Mouse (Mus musculus) midbrain, embryonic 16.5 days (tissue): ENCODE data around the gene Lhfp. TPM values are rescaled to one million over a fixed set of nuclear protein-coding genes. Genes with fewer than 3 reads are reported as not detected.

Experiments
- ATAC-seq: fragments of 200-750 bp; cut with Nextera tagmentation; 2 replicates; pipeline ENCODE4 v1.8.0; 2017; ENCODE audit warnings: moderate TSS enrichment
- H3K27ac ChIP-seq: fragments of 300-500 bp; sonication (generic); 2 replicates; pipeline ENCODE4 v1.5.1; 2014; ENCODE audit warnings: mild to moderate bottlenecking, low read length, mixed read lengths
- H3K27me3 ChIP-seq: fragments of 300-500 bp; sonication (generic); 2 replicates; pipeline ENCODE4 v1.6.1; 2014; ENCODE audit warnings: low read depth, low read length, mixed read lengths; ENCODE audit not compliant: control insufficient read depth, insufficient read depth
- H3K36me3 ChIP-seq: fragments of 300-500 bp; sonication (generic); 2 replicates; pipeline ENCODE4 v1.6.1; 2014; ENCODE audit warnings: mild to moderate bottlenecking, low read length, moderate library complexity, mixed read lengths; ENCODE audit not compliant: control insufficient read depth, insufficient read depth
- H3K4me1 ChIP-seq: fragments of 300-500 bp; sonication (generic); 2 replicates; pipeline ENCODE4 v1.6.1; 2014; ENCODE audit warnings: mild to moderate bottlenecking, low read length, mixed read lengths; ENCODE audit not compliant: control insufficient read depth, insufficient read depth
- H3K4me2 ChIP-seq: fragments of 300-500 bp; sonication (generic); 2 replicates; pipeline ENCODE4 v1.6.1; 2014; ENCODE audit warnings: mild to moderate bottlenecking, low read length, mixed read lengths
- H3K4me3 ChIP-seq: fragments of 300-500 bp; sonication (generic); 2 replicates; pipeline ENCODE4 v1.5.1; 2014; ENCODE audit warnings: low read depth, mild to moderate bottlenecking, low read length, moderate library complexity, mixed read lengths
- H3K9ac ChIP-seq: fragments of 300-500 bp; sonication (generic); 2 replicates; pipeline ENCODE4 v1.6.1; 2014; ENCODE audit warnings: low read depth, low read length, mixed read lengths
- H3K9me3 ChIP-seq: fragments of 300-500 bp; sonication (generic); replicated peaks from 2 replicates; pipeline ENCODE4 v1.6.1; 2014; ENCODE audit warnings: mild to moderate bottlenecking, low read length, mixed read lengths; ENCODE audit not compliant: control insufficient read depth, poor library complexity, severe bottlenecking
- WGBS: fragments of 180-500 bp; shearing (Covaris S2); extraction: QIAGEN DNeasy Blood & Tissue Kit; methylation state at CpG from one replicate; pipeline ENCODE4 v1.1.7; 2014; 5-methylcytosine and 5-hydroxymethylcytosine counted together
- polyA plus RNA-seq: library from polyadenylated mRNA; unstranded; fragments of >200 nt; fragmentation: Nextera tagmentation; extraction: Ambion mirVana; gene quantifications from 2 replicates; pipeline ENCODE4 v1.2.1, GENCODE M21; 2015

Lhfp gene
- polyA plus RNA-seq, 1 experiment from 2014 or later, result 64.1 TPM

DNA sequence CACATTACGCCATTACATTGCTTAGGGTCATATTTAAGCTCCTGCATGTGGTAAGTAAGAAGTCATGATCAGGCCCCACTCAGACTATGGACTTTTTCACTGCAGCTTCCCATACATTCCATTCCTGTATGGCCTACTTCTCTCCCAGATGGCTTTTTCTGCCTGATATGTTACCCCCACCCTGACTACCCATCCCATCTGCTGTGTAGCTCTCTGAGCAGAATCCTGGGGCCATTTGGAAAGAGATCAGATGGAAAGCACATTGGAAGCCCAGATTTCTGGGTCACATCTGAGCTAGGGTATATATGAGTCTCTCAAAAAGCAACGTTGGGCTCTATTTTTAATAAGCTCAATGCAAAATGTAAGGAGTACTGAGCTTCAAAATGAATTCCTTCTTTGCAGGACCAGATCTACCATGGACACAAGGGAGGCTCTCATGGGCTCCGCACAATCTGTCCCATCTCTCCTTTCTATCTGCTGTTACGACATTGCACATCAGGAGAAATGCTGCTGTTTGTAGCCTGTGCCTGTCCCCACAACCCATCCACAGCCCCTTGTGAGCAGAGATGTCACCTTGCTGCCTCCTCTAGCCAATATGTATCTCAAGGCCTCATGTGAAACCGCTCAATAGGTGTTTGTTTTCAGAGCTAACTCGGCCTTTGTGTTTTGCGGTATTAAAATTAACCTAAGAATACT lies 108.4 kb downstream of the Lhfp start:
- Histone ChIP-seq H3K27me3 (no peaks in the 10 kb centered on the region), H3K36me3 (no peaks in the 10 kb centered on the region), H3K4me1 (no peaks in the 10 kb centered on the region), H3K4me3 (no peak overlapping the region), H3K27ac (no peak overlapping the region), H3K4me2 (no peak overlapping the region), H3K9ac (no peak overlapping the region), H3K9me3 (0 out of 2 replicates have a peak, but pooled peaks cover 3% of the 10 kb centered on the region)
- no peak for ATAC-seq
- WGBS, result 92% methylated on average over 7 of the region's 7 CpGs

- ATAC-seq, result no peak
- Histone ChIP-seq H3K9me3 (0 out of 2 replicates have a peak, but pooled peaks cover 3% of the 10 kb centered on the region), H3K36me3 (no peaks in the 10 kb centered on the region), H3K4me3 (no peak overlapping the region), H3K27ac (no peak overlapping the region), H3K27me3 (no peaks in the 10 kb centered on the region), H3K4me2 (no peak overlapping the region), H3K9ac (no peak overlapping the region), H3K4me1 (no peaks in the 10 kb centered on the region)
- WGBS, result 48% methylated on average over 1 of the region's 1 CpGs
Observed at GRCm38 (mm10) chr3:53151081-53151480, 109.8 kb downstream of the Lhfp start.

DNA sequence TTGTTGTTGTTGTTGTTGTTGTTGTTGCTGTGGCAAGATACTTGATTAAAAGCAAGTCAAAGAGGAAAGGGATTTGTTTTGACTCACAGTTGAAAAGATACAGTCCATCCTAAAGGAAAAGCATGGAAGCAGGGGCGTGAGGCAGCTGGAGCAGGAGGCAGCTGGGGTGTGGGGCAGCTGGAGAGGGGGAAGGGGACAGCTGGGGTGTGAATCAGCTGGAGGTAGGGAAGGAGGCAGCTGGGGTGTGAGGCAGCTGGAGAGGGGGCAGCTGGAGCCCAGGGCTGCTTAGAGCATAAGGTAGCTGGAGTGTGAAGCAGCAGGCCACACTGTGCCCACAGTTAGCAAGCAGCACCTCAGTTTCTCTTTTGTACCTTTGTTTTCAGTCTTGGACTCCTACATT lies 110.3 kb downstream of the Lhfp start:
- Histone ChIP-seq H3K4me2 (no peak overlapping the region), H3K4me1 (no peaks in the 10 kb centered on the region), H3K27ac (no peak overlapping the region), H3K36me3 (no peaks in the 10 kb centered on the region), H3K9me3 (0 out of 2 replicates have a peak, but pooled peaks cover 3% of the 10 kb centered on the region), H3K27me3 (no peaks in the 10 kb centered on the region), H3K4me3 (no peak overlapping the region), H3K9ac (no peak overlapping the region)
- WGBS, result 90% methylated on average over 1 of the region's 1 CpGs
- no peak for ATAC-seq

GRCm38 (mm10) chr3:53161963-53162362 lies 120.6 kb downstream of the Lhfp start:
- no peaks in the 10 kb centered on the region for H3K9me3 ChIP-seq
- H3K36me3 ChIP-seq, result no peaks in the 10 kb centered on the region
- H3K27ac ChIP-seq, result no peak overlapping the region
- peaks cover 8% of the 10 kb centered on the region for H3K4me1 ChIP-seq
- H3K27me3 ChIP-seq, result no peaks in the 10 kb centered on the region
- no peak for ATAC-seq
- H3K9ac ChIP-seq, result no peak overlapping the region
- WGBS, result 74% methylated on average over 3 of the region's 3 CpGs
- no peak overlapping the region for H3K4me3 ChIP-seq
- no peak overlapping the region for H3K4me2 ChIP-seq

DNA sequence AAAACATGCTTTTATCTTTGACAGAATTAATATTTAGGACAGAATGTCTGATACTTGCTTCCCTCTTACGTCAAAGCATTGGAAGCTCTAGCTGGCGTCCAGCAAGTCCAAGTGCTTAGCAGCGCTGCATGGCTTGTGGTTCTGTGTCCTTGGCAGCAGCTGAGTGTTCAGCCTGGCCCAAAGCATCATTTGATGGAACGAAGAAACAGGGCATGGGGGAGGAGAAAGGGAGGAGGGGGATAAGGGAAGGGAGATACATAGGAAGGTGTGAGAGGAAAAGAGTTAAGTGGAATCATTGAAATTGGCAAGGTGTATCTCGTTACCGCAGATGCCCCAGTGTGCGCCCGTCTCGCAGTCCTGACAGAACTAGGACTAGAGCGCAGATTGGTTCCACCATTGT lies 124.0 kb downstream of the Lhfp start:
- no peaks in the 10 kb centered on the region for H3K9me3 ChIP-seq
- no peak overlapping the region for H3K4me3 ChIP-seq
- H3K27me3 ChIP-seq, result no peaks in the 10 kb centered on the region
- no peak overlapping the region for H3K9ac ChIP-seq
- 81% methylated on average over 10 of the region's 10 CpGs for WGBS
- H3K27ac ChIP-seq, result no peak overlapping the region
- no peak for ATAC-seq
- peaks cover 8% of the 10 kb centered on the region; the same call in 1 of the 2 replicates for H3K4me1 ChIP-seq
- no peaks in the 10 kb centered on the region for H3K36me3 ChIP-seq
- H3K4me2 ChIP-seq, result no peak overlapping the region

- Histone ChIP-seq H3K36me3 (no peaks in the 10 kb centered on the region), H3K27ac (no peak overlapping the region), H3K4me3 (no peak overlapping the region), H3K4me1 (peaks cover 8% of the 10 kb centered on the region; the same call in 1 of the 2 replicates), H3K9me3 (no peaks in the 10 kb centered on the region), H3K27me3 (no peaks in the 10 kb centered on the region), H3K9ac (no peak overlapping the region), H3K4me2 (no peak overlapping the region)
- WGBS, result 23% methylated on average over 8 of the region's 8 CpGs
- ATAC-seq, result no peak
Observed at GRCm38 (mm10) chr3:53166001-53166400, 124.7 kb downstream of the Lhfp start.

DNA sequence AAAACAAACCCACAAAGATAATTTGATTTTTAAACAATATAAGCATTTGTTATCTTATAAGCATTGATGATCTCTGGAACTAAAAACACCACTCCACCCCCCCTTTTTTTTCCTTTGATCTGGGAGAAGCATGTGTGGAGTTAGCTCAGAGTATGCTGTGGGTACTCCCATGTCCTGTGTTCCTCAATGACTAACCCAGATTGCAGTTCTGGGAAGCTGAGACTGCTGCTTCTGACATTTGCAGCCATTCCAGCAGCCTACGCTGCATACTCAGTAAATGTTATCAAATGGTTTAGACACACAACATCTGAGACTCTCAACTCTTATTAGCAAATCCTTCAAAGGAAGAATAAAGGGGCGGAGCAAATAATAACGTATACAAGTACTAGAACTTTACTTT lies 128.2 kb downstream of the Lhfp start:
- Histone ChIP-seq H3K9ac (no peak overlapping the region), H3K4me3 (no peak overlapping the region), H3K4me1 (peaks cover 8% of the 10 kb centered on the region; the same call in 1 of the 2 replicates), H3K27ac (no peak overlapping the region), H3K27me3 (no peaks in the 10 kb centered on the region), H3K9me3 (no peaks in the 10 kb centered on the region), H3K4me2 (no peak overlapping the region), H3K36me3 (no peaks in the 10 kb centered on the region)
- WGBS, result 90% methylated on average over 3 of the region's 3 CpGs
- no peak for ATAC-seq

GRCm38 (mm10) chr3:53173310-53174063 lies 132.2 kb downstream of the Lhfp start:
- no peak overlapping the region for H3K4me2 ChIP-seq
- no peaks in the 10 kb centered on the region for H3K36me3 ChIP-seq
- no peaks in the 10 kb centered on the region for H3K9me3 ChIP-seq
- no peak overlapping the region for H3K4me3 ChIP-seq
- H3K27ac ChIP-seq, result no peak overlapping the region
- no peaks in the 10 kb centered on the region for H3K27me3 ChIP-seq
- ATAC-seq, result no peak
- H3K4me1 ChIP-seq, result no peaks in the 10 kb centered on the region
- WGBS, result 72% methylated on average over 10 of the region's 10 CpGs
- no peak overlapping the region for H3K9ac ChIP-seq

DNA sequence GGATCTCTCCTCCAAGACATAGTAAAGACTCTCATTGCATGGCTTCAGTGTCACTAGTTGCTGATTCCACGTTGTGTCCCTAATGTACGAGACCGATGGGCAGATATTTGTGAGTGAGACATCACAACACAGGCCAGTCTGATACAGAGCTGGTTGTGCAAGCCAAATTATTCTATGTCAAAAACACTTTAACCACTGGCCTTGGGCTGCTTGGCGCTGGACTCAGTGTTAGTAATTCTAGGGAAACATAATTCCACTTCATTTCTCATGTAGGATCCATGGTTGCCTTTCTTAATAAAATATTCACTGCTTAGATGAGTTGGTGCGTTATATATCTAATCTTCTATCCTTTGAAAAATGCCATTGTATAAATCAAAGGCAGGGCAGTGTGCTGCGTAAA lies 138.6 kb downstream of the Lhfp start:
- no peaks in the 10 kb centered on the region for H3K27me3 ChIP-seq
- no peaks in the 10 kb centered on the region for H3K9me3 ChIP-seq
- 90% methylated on average over 6 of the region's 6 CpGs for WGBS
- no peak overlapping the region for H3K9ac ChIP-seq
- no peak overlapping the region for H3K4me3 ChIP-seq
- no peaks in the 10 kb centered on the region for H3K36me3 ChIP-seq
- H3K4me2 ChIP-seq, result no peak overlapping the region
- no peak for ATAC-seq
- no peaks in the 10 kb centered on the region for H3K4me1 ChIP-seq
- H3K27ac ChIP-seq, result no peak overlapping the region
